Mouse (Mus musculus): ENCODE measurements around the gene Efl1. TPM values are rescaled to one million over a fixed set of nuclear protein-coding genes. Genes with fewer than 3 reads are reported as not detected.

Gene Efl1
- total and polyA plus RNA-seq, 2 experiments: 2.4 to 8.2 TPM

DNA sequence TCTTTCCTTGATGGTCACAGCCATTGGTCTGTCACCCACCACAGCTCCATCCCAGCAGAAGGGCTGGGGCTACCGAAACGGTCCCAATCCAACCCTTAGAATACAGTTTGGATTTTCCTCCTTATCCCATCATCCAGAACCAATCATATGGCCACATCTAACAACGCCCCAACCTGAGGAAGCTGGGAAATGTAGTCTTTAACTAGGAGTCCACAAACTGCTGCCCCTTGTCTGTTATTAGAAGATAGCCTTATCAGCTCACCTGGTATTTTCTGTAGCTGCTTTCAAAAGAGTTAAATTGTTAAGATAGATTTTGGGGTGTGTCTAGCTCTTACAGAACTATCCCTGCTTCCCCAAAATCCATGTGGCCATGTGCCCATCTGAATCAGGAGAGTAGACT, 126.7 kb downstream of the Efl1 start:
- Histone ChIP-seq H3K4me3 (ENCODE audit: insufficient read depth, low read depth, low read length) (no peak overlapping the region), H3K4me1 (ENCODE audit: control insufficient read depth, insufficient read depth, low read length) (no peaks in the 10 kb centered on the region), H3K27ac (replicated peaks; ENCODE audit: insufficient read depth, low read depth, low read length) (no peak overlapping the region), H3K9ac (ENCODE audit: low read depth, low read length) (no peak overlapping the region), H3K79me2 (ENCODE audit: control insufficient read depth, insufficient read depth, low read length) (no peaks in the 10 kb centered on the region), H3K27me3 (ENCODE audit: control insufficient read depth, insufficient read depth, low read length) (no peaks in the 10 kb centered on the region), H3K36me3 (ENCODE audit: control insufficient read depth, insufficient read depth, low read length) (peaks cover 12% of the 10 kb centered on the region)
- no peak for TF ChIP-seq POLR2A (IDR thresholded peaks at IDR 0.05; ENCODE audit: extremely low read depth, insufficient read depth, low read length)
- TF ChIP-seq CTCF (IDR thresholded peaks at IDR 0.05; ENCODE audit: low read depth, low read length): no peak
- DNase-seq (ENCODE audit: extremely low read depth, low read depth, low spot score): no peak
- 89% methylated on average over 3 of the region's 3 CpGs for whole genome bisulfite sequencing

DNA sequence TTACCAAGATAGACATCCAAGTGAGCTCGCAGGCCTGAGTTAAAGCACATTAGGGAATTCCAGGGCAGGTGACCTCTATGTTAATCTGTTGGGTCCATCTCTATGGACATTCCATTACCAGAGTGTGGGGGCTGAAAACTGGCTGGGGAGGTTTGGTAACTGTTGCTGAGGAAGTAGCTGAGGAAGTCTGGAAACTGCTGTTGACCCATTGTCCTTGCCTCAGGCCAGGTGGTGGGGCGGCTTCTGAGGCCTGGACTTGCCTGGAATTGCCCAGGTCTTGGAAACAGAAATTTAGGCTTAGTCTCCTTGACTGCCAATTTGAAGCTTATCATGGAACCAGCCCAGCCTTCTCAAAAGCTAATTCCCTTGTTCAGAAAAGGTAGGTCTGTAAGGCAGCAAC, 134.7 kb downstream of the Efl1 start:
- no peak for DNase-seq (ENCODE audit: extremely low read depth, low read depth, low spot score)
- WGBS: 94% methylated on average over 2 of the region's 2 CpGs
- TF ChIP-seq CTCF (IDR thresholded peaks at IDR 0.05; ENCODE audit: low read depth, low read length) (no peak), POLR2A (IDR thresholded peaks at IDR 0.05; ENCODE audit: extremely low read depth, insufficient read depth, low read length) (no peak)

DNA sequence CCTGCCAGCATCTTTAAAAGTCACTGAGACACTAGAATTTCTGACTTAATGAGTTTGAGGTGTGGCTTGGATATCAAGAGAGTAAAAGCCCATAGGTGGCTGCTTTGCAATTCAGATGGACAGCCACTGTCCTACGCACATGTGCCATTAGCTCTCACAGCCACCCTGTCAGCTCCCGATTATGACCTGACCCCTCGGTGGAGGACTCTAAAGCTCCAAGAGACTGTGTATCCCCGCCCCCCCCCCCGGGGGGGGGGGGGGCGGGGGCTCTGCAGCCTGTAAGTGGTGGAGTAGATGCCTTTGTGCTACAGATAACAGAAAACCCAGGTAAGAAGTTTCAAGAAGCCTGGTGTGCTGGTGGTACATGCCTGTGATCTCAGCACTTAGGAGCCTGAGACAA, 135.3 kb downstream of the Efl1 start:
- no peak overlapping the region for H3K27ac ChIP-seq (replicated peaks; ENCODE audit: insufficient read depth, low read depth, low read length)
- H3K4me1 ChIP-seq (ENCODE audit: control insufficient read depth, insufficient read depth, low read length): no peaks in the 10 kb centered on the region
- H3K27me3 ChIP-seq (ENCODE audit: control insufficient read depth, insufficient read depth, low read length): no peaks in the 10 kb centered on the region
- 56% methylated on average over 5 of the region's 6 CpGs for whole genome bisulfite sequencing
- no peak overlapping the region for H3K9ac ChIP-seq (ENCODE audit: low read depth, low read length)
- no peak for DNase-seq (ENCODE audit: extremely low read depth, low read depth, low spot score)
- no peaks in the 10 kb centered on the region for H3K79me2 ChIP-seq (ENCODE audit: control insufficient read depth, insufficient read depth, low read length)
- TF ChIP-seq POLR2A (IDR thresholded peaks at IDR 0.05; ENCODE audit: extremely low read depth, insufficient read depth, low read length) (no peak), CTCF (IDR thresholded peaks at IDR 0.05; ENCODE audit: low read depth, low read length) (no peak)
- H3K4me3 ChIP-seq (ENCODE audit: insufficient read depth, low read depth, low read length): no peak overlapping the region
- peaks cover 1% of the 10 kb centered on the region for H3K36me3 ChIP-seq (ENCODE audit: control insufficient read depth, insufficient read depth, low read length)

More for the DNA sequence above, 134.7 kb downstream of the Efl1 start:
- Histone ChIP-seq H3K27ac (replicated peaks; ENCODE audit: insufficient read depth, low read depth, low read length) (no peak overlapping the region), H3K4me1 (ENCODE audit: control insufficient read depth, insufficient read depth, low read length) (no peaks in the 10 kb centered on the region), H3K79me2 (ENCODE audit: control insufficient read depth, insufficient read depth, low read length) (no peaks in the 10 kb centered on the region), H3K9ac (ENCODE audit: low read depth, low read length) (no peak overlapping the region), H3K36me3 (ENCODE audit: control insufficient read depth, insufficient read depth, low read length) (peaks cover 1% of the 10 kb centered on the region), H3K27me3 (ENCODE audit: control insufficient read depth, insufficient read depth, low read length) (no peaks in the 10 kb centered on the region), H3K4me3 (ENCODE audit: insufficient read depth, low read depth, low read length) (no peak overlapping the region)

DNA sequence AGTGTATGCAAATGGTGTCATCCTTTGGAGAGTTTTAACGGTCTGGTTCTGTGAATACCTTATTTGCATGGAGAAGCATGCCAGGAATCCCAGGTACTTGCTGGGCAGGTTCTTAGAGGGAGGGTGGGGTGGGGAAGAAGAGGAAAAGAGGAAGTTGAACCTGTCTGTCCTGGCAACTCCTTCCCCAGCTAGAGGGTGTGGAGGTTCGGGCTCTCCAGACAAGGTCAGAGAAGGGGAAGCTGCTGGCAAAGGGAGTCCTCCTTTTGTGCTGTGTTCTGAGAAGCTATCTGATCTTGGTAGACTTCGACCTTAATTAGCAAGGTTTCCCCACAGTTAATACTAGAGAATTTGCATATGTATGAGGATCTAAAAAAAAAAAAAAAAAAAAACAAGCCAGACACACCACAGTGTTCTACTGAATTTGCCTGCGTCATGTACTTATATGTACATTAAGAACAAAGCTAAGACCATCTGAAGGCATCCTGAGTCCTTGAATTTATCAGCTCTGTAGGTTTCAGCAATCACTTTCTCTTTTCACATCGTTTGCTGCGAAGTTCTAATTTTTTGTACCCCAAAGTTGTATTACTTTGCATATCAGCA, 137.0 kb downstream of the Efl1 start:
- H3K79me2 ChIP-seq (ENCODE audit: control insufficient read depth, insufficient read depth, low read length): no peaks in the 10 kb centered on the region
- TF ChIP-seq CTCF (IDR thresholded peaks at IDR 0.05; ENCODE audit: low read depth, low read length): no peak
- TF ChIP-seq POLR2A (IDR thresholded peaks at IDR 0.05; ENCODE audit: extremely low read depth, insufficient read depth, low read length): no peak
- H3K36me3 ChIP-seq (ENCODE audit: control insufficient read depth, insufficient read depth, low read length): no peaks in the 10 kb centered on the region
- DNase-seq (ENCODE audit: extremely low read depth, low read depth, low spot score): no peak
- no peak overlapping the region for H3K9ac ChIP-seq (ENCODE audit: low read depth, low read length)
- H3K27me3 ChIP-seq (ENCODE audit: control insufficient read depth, insufficient read depth, low read length): no peaks in the 10 kb centered on the region
- H3K4me3 ChIP-seq (ENCODE audit: insufficient read depth, low read depth, low read length): no peak overlapping the region
- H3K27ac ChIP-seq (replicated peaks; ENCODE audit: insufficient read depth, low read depth, low read length): no peak overlapping the region
- no peaks in the 10 kb centered on the region for H3K4me1 ChIP-seq (ENCODE audit: control insufficient read depth, insufficient read depth, low read length)
- 62% methylated on average over 6 of the region's 6 CpGs for WGBS

DNA sequence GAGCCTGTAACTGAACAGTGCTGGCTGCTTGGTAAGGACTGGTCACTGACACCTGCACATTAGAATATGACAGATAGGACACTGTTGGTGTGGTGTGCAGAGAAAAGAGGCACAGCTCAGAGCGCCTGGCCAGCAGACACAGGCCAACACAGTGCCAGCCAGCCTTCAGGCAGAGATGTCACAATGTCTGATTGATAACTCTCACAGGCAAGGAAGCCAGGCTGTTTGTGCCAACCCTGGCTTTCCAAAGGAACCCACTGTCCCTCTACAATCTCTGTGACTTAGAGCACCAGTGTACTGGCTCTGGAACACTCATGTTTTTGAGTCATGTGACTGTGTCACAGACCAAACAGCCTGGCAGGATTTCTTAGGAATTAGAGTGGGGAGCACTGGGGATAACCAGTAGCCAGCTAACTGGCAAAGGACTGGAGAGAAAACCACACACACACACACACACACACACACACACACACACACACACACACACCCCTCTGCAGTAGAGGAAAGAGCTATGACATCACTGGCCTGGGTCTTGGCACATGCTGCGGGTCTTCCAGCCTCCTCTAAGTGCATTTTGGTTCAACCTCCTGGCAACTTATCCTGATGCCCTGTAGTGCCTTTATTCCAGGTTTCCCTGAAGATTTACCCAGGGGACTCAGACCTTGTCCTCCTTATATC, 137.7 kb downstream of the Efl1 start:
- no peak for TF ChIP-seq POLR2A (IDR thresholded peaks at IDR 0.05; ENCODE audit: extremely low read depth, insufficient read depth, low read length)
- TF ChIP-seq CTCF (IDR thresholded peaks at IDR 0.05; ENCODE audit: low read depth, low read length): no peak
- H3K36me3 ChIP-seq (ENCODE audit: control insufficient read depth, insufficient read depth, low read length): no peaks in the 10 kb centered on the region
- no peak overlapping the region for H3K9ac ChIP-seq (ENCODE audit: low read depth, low read length)
- peak; percentile 9 for DNase-seq (ENCODE audit: extremely low read depth, low read depth, low spot score)
- H3K79me2 ChIP-seq (ENCODE audit: control insufficient read depth, insufficient read depth, low read length): no peaks in the 10 kb centered on the region
- H3K4me1 ChIP-seq (ENCODE audit: control insufficient read depth, insufficient read depth, low read length): no peaks in the 10 kb centered on the region
- H3K27me3 ChIP-seq (ENCODE audit: control insufficient read depth, insufficient read depth, low read length): no peaks in the 10 kb centered on the region
- 72% methylated on average over 2 of the region's 2 CpGs for WGBS
- no peak overlapping the region for H3K27ac ChIP-seq (replicated peaks; ENCODE audit: insufficient read depth, low read depth, low read length)
- no peak overlapping the region for H3K4me3 ChIP-seq (ENCODE audit: insufficient read depth, low read depth, low read length)

DNA sequence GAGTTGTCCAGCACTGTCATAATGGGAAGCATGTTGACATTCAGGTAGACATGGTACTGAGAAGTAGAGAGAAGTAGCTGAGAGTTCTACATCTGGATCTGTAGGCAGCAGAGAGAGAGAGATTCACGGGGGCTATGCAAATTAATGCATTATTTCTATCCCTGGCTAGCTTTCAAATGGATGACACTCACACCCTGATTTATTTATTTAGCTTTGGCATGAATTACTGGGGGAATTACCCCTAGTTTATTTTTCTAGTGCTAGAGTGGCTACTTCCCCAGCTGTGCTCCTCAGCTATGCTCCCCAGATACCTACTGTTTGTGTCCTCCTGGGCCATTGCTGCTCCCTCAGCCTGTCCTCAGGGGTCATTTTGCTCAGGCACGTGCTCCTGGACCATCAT, 144.2 kb downstream of the Efl1 start:
- Histone ChIP-seq H3K4me3 (ENCODE audit: insufficient read depth, low read depth, low read length) (no peak overlapping the region), H3K79me2 (ENCODE audit: control insufficient read depth, insufficient read depth, low read length) (no peaks in the 10 kb centered on the region), H3K9ac (ENCODE audit: low read depth, low read length) (no peak overlapping the region), H3K27ac (replicated peaks; ENCODE audit: insufficient read depth, low read depth, low read length) (no peak overlapping the region), H3K27me3 (ENCODE audit: control insufficient read depth, insufficient read depth, low read length) (no peaks in the 10 kb centered on the region), H3K36me3 (ENCODE audit: control insufficient read depth, insufficient read depth, low read length) (no peaks in the 10 kb centered on the region), H3K4me1 (ENCODE audit: control insufficient read depth, insufficient read depth, low read length) (no peaks in the 10 kb centered on the region)
- 59% methylated on average over 2 of the region's 2 CpGs for WGBS
- DNase-seq (ENCODE audit: extremely low read depth, low read depth, low spot score): no peak
- TF ChIP-seq CTCF (IDR thresholded peaks at IDR 0.05; ENCODE audit: low read depth, low read length) (no peak), POLR2A (IDR thresholded peaks at IDR 0.05; ENCODE audit: extremely low read depth, insufficient read depth, low read length) (no peak)
